Mouse (Mus musculus): ENCODE results near the gene Ugt2b35. TPM values are rescaled to one million over a fixed set of nuclear protein-coding genes. Genes with fewer than 3 reads are reported as not detected.
"Not testable (repeated sequence)": the region's sequence is repeated elsewhere in the genome, so short reads cannot be mapped to it uniquely, and the experiment has no call there.

Gene Ugt2b35
- polyA plus RNA-seq (2015; fragmentation: Nextera tagmentation; extraction: Ambion mirVana): not detected in 2 replicates

GRCm38 (mm10) chr5:87000395-87001073 lies at the start of gene Ugt2b35:
Ugt2b35 (plus strand) TSS chr5:87000860.
- Histone ChIP-seq H3K4me3 (no peak within 1 kb of the TSS), H3K27me3 (no peaks in the 10 kb centered on the region), H3K36me3 (no peaks in the 10 kb centered on the region), H3K27ac (no peak within 1 kb of the TSS), H3K4me1 (no peaks in the 10 kb centered on the region), H3K9ac (no peak within 1 kb of the TSS), H3K4me2 (no peak within 1 kb of the TSS), H3K9me3 (no peaks in the 10 kb centered on the region)
- ATAC-seq (ENCODE audit: insufficient number of reproducible peaks, low FRiP score, low TSS enrichment, low read depth): no peak
- WGBS: 71% methylated on average over 4 of the region's 4 CpGs

- no peak for ATAC-seq (ENCODE audit: insufficient number of reproducible peaks, low FRiP score, low TSS enrichment, low read depth)
- Histone ChIP-seq H3K27ac (no peak overlapping the region), H3K4me3 (no peak overlapping the region), H3K4me1 (no peaks in the 10 kb centered on the region), H3K9me3 (no peaks in the 10 kb centered on the region), H3K9ac (no peak overlapping the region), H3K36me3 (no peaks in the 10 kb centered on the region), H3K4me2 (no peak overlapping the region), H3K27me3 (no peaks in the 10 kb centered on the region)
- 78% methylated on average over 3 of the region's 3 CpGs for WGBS
These were observed 40.2 kb upstream of the Ugt2b35 start for GRCm38 (mm10) chr5:86960504-86960903.

- 62% methylated on average over 3 of the region's 3 CpGs for WGBS
- no peaks in the 10 kb centered on the region for H3K27me3 ChIP-seq
- H3K4me1 ChIP-seq: no peaks in the 10 kb centered on the region
- no peak overlapping the region for H3K9ac ChIP-seq
- ATAC-seq (ENCODE audit: insufficient number of reproducible peaks, low FRiP score, low TSS enrichment, low read depth): no peak
- no peak overlapping the region for H3K4me2 ChIP-seq
- H3K9me3 ChIP-seq: no peaks in the 10 kb centered on the region
- H3K4me3 ChIP-seq: no peak overlapping the region
- H3K27ac ChIP-seq: no peak overlapping the region
- H3K36me3 ChIP-seq: no peaks in the 10 kb centered on the region
These were observed 38.9 kb upstream of the Ugt2b35 start for GRCm38 (mm10) chr5:86961587-86962358.

GRCm38 (mm10) chr5:86962849-86963248 lies 37.8 kb upstream of the Ugt2b35 start:
- WGBS: 24% methylated on average over 1 of the region's 1 CpGs

GRCm38 (mm10) chr5:86967271-86967670 lies 33.4 kb upstream of the Ugt2b35 start:
- H3K36me3 ChIP-seq; H3K4me2 ChIP-seq; ATAC-seq (ENCODE audit: insufficient number of reproducible peaks, low FRiP score, low TSS enrichment, low read depth); H3K27ac ChIP-seq; H3K4me1 ChIP-seq; H3K9me3 ChIP-seq; H3K9ac ChIP-seq; H3K4me3 ChIP-seq; H3K27me3 ChIP-seq: not testable (repeated sequence)
- WGBS: 90% methylated on average over 5 of the region's 5 CpGs

More at GRCm38 (mm10) chr5:86962849-86963248, 37.8 kb upstream of the Ugt2b35 start:
- not testable (repeated sequence) for H3K9ac ChIP-seq; H3K9me3 ChIP-seq; H3K4me1 ChIP-seq; H3K4me3 ChIP-seq; H3K4me2 ChIP-seq; H3K27ac ChIP-seq; H3K36me3 ChIP-seq; ATAC-seq (ENCODE audit: insufficient number of reproducible peaks, low FRiP score, low TSS enrichment, low read depth); H3K27me3 ChIP-seq

- H3K27ac ChIP-seq: no peak overlapping the region
- no peak overlapping the region for H3K4me3 ChIP-seq
- no peak overlapping the region for H3K9ac ChIP-seq
- H3K27me3 ChIP-seq: no peaks in the 10 kb centered on the region
- no peaks in the 10 kb centered on the region for H3K9me3 ChIP-seq
- 83% methylated on average over 6 of the region's 6 CpGs for WGBS
- H3K4me1 ChIP-seq: no peaks in the 10 kb centered on the region
- H3K4me2 ChIP-seq: no peak overlapping the region
- H3K36me3 ChIP-seq: no peaks in the 10 kb centered on the region
- ATAC-seq (ENCODE audit: insufficient number of reproducible peaks, low FRiP score, low TSS enrichment, low read depth): no peak
These were observed 4.1 kb downstream of the Ugt2b35 start for GRCm38 (mm10) chr5:87004735-87005134.

- ATAC-seq (ENCODE audit: insufficient number of reproducible peaks, low FRiP score, low TSS enrichment, low read depth): no peak
- no peaks in the 10 kb centered on the region for H3K4me1 ChIP-seq
- no peak overlapping the region for H3K9ac ChIP-seq
- no peaks in the 10 kb centered on the region for H3K36me3 ChIP-seq
- H3K4me3 ChIP-seq: no peak overlapping the region
- 72% methylated on average over 3 of the region's 3 CpGs for WGBS
- H3K27ac ChIP-seq: no peak overlapping the region
- H3K9me3 ChIP-seq: no peaks in the 10 kb centered on the region
- H3K27me3 ChIP-seq: no peaks in the 10 kb centered on the region
- H3K4me2 ChIP-seq: no peak overlapping the region
These were observed 14.8 kb downstream of the Ugt2b35 start for GRCm38 (mm10) chr5:87015477-87015876.

- H3K4me3 ChIP-seq: no peak overlapping the region
- WGBS: 72% methylated on average over 3 of the region's 3 CpGs
- no peaks in the 10 kb centered on the region for H3K4me1 ChIP-seq
- no peak for ATAC-seq (ENCODE audit: insufficient number of reproducible peaks, low FRiP score, low TSS enrichment, low read depth)
- no peak overlapping the region for H3K9ac ChIP-seq
- H3K9me3 ChIP-seq: no peaks in the 10 kb centered on the region
- H3K27me3 ChIP-seq: no peaks in the 10 kb centered on the region
- no peak overlapping the region for H3K27ac ChIP-seq
- no peaks in the 10 kb centered on the region for H3K36me3 ChIP-seq
- no peak overlapping the region for H3K4me2 ChIP-seq
These were observed 26.7 kb downstream of the Ugt2b35 start for GRCm38 (mm10) chr5:87027359-87027758.

- no peak overlapping the region for H3K27ac ChIP-seq
- no peaks in the 10 kb centered on the region for H3K27me3 ChIP-seq
- H3K4me1 ChIP-seq: no peaks in the 10 kb centered on the region
- ATAC-seq (ENCODE audit: insufficient number of reproducible peaks, low FRiP score, low TSS enrichment, low read depth): no peak
- H3K4me3 ChIP-seq: no peak overlapping the region
- H3K4me2 ChIP-seq: no peak overlapping the region
- no peaks in the 10 kb centered on the region for H3K9me3 ChIP-seq
- no peaks in the 10 kb centered on the region for H3K36me3 ChIP-seq
- 88% methylated on average over 1 of the region's 1 CpGs for WGBS
- H3K9ac ChIP-seq: no peak overlapping the region
These were observed 30.0 kb downstream of the Ugt2b35 start for GRCm38 (mm10) chr5:87030624-87031023.

Other genes with a start within 250 kb of the Ugt2b35 start
- gene Ythdc1, start 196.6 kb upstream of the Ugt2b35 start, polyA plus RNA-seq (2015; fragmentation: Nextera tagmentation; extraction: Ambion mirVana): 34.2 and 37.2 TPM in 2 replicates
- 0.12 and 0.19 TPM in 2 replicates for gene Ugt2b34, start 93.9 kb upstream of the Ugt2b35 start, polyA plus RNA-seq (2015; fragmentation: Nextera tagmentation; extraction: Ambion mirVana)
- gene Ugt2b1, start 74.3 kb upstream of the Ugt2b35 start, polyA plus RNA-seq (2015; fragmentation: Nextera tagmentation; extraction: Ambion mirVana): not detected in 2 replicates
- not detected in 2 replicates for gene Ugt2b36, start 91.7 kb downstream of the Ugt2b35 start, polyA plus RNA-seq (2015; fragmentation: Nextera tagmentation; extraction: Ambion mirVana)
- gene Ugt2b5, start 139.5 kb downstream of the Ugt2b35 start, polyA plus RNA-seq (2015; fragmentation: Nextera tagmentation; extraction: Ambion mirVana): not detected in 2 replicates